Mouse (Mus musculus): ENCODE measurements at regions not wholly inside any gene's neighbourhood (a gene's known extent, or its start where the extent isn't known, plus 50 kb on each side); places are given as distances from the start of the nearest gene placed in this dataset.
"Not testable (repeated sequence)": the region's sequence is repeated elsewhere in the genome, so short reads cannot be mapped to it uniquely, and the experiment has no call there.

- peak; percentile 83 for DNase-seq (ENCODE audit: low spot score)
Observed at GRCm38 (mm10) chr4:4708261-4708660, 84.9 kb downstream of the Impad1 start.

GRCm38 (mm10) chr4:4699102-4699501 lies 94.1 kb downstream of the Impad1 start:
- DNase-seq (ENCODE audit: low spot score): no peak

- DNase-seq (ENCODE audit: low spot score): no peak
Observed at GRCm38 (mm10) chr4:4695413-4695812, 97.7 kb downstream of the Impad1 start.

DNA sequence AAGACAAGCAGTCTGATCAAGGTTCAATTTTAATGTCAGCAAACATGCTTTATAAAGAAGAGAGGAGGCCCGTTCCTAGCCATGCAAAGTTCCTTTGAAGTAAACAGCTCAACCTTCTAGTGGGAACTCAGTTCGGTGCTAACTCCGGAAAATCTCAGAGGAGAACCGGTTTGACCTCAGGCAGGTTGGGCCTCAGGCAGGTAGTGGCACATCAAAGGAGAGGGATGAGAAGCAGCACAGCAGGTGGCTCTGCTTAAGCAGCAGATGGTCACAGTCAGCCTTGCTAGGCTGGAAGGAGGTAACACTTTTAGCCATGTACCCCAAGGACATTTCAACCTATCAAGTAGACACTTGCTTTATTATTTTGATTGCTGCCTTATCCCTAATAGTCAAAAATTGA lies 106.2 kb downstream of the Impad1 start:
- no peak for DNase-seq (ENCODE audit: low spot score)

DNA sequence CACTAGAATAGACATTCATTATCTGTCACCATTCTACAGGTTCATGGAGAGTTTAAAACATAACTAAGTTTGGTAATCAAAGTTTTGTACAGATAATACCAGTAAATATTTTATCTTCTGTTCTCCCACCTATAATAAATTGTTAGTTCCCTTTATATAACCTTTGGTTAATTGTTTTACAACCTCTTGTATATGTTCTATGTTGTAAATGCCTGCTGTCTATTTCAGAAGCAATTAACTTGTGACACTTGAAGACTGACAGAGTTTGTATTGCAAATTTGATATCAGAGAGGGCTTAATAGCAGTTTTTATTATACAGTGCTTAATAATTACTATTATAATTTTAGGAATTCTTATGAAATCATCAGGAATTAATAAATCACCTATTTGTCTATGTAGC lies 118.5 kb downstream of the Impad1 start:
- DNase-seq (ENCODE audit: low spot score): no peak

DNA sequence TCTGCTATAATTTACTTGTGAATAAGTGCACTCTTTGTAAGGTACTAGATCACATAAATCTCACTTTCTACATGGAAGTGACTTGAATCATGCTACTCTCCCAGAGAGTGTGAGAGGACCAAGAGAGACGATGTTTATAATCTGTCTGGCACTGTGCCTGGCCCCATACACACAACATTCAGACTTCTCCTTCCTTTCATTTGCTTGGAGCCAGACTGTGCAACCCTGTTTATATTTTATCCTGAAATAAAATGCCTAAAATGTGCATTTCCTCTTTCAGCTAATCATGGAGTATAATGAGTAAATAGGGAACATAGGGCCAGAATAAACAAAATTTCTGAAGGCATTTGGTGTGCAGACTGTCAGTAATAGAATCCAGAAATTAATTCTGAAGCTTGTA lies 142.9 kb downstream of the Impad1 start:
- DNase-seq (ENCODE audit: low spot score): no peak

GRCm38 (mm10) chr4:4645264-4645663 lies 147.9 kb downstream of the Impad1 start:
- DNase-seq (ENCODE audit: low spot score): no peak

GRCm38 (mm10) chr4:4636258-4636657 lies 156.9 kb downstream of the Impad1 start:
- no peak for DNase-seq (ENCODE audit: low spot score)

- DNase-seq (ENCODE audit: low spot score): no peak
Observed at GRCm38 (mm10) chr4:4635856-4636255, 157.3 kb downstream of the Impad1 start.

- DNase-seq (ENCODE audit: low spot score): no peak
Observed at GRCm38 (mm10) chr4:4635338-4635737, 157.8 kb downstream of the Impad1 start.

GRCm38 (mm10) chr4:4634646-4635045 lies 158.5 kb downstream of the Impad1 start:
- no peak for DNase-seq (ENCODE audit: low spot score)

DNA sequence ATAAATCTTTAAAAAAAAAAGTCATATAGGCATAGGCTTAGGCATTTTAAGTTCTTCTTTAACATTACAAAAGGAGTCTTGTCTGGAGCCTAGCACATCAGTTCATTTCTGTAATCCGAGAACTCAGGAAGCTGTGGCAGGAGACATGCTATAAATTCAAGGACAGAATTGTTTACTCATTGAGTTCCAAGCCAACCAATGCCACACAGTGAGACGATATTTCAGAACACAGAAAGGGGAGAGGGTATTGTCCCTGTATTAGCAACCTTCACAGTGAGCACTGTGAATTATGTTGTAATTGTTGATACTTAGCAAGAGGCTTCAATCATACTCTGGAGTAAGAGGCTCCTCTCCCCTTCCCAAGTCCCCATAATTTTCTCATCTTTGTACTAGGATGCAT lies 162.4 kb downstream of the Impad1 start:
- DNase-seq (ENCODE audit: low spot score): no peak

- DNase-seq (ENCODE audit: low spot score): no peak
Observed at GRCm38 (mm10) chr4:4629251-4629650, 163.9 kb downstream of the Impad1 start.

DNA sequence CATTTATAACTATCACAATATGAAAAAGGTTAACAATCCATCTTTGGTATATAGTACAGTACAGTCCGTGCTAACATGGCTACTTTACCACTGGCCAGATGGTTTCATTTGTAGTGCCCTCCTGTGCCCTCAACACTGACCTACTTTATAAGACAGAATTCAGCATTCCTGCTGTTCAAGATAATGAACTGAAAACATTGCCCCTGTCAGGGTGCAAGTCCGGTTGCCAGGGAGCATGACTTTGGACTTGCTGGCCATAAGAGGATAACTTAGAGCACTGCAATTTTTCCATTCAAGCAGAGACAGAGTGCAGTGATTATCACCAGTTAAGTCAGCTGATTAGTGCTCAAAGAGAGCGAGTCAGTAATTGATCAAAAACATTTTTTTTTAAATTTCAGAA lies 169.3 kb downstream of the Impad1 start:
- DNase-seq (ENCODE audit: low spot score): no peak

- DNase-seq (ENCODE audit: low spot score): not testable (repeated sequence)
Observed at GRCm38 (mm10) chr4:4620135-4620534, 173.0 kb downstream of the Impad1 start.

DNA sequence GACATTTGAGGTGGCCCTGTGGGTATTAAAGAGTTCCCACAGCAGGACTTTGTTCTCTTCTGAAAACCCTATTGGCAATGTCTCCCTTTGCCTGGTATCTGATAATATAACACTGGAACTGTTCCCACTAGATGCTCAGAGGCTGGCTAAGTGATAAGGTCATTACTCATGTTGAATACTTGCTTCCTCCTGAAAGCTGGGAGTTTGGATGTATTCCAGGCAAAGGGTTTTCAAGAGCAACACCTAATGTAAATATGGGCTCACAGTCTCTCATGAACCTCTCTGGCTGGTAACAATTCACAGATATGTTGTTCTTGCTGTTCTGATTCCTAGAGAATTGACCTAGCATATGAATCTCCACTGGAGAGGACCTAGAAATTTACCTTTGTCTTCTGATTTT lies 178.6 kb downstream of the Impad1 start:
- DNase-seq (ENCODE audit: low spot score): no peak
